Mouse (Mus musculus): ENCODE measurements at regions not wholly inside any gene's neighbourhood (a gene's known extent, or its start where the extent isn't known, plus 50 kb on each side); places are given as distances from the start of the nearest gene placed in this dataset.

DNA sequence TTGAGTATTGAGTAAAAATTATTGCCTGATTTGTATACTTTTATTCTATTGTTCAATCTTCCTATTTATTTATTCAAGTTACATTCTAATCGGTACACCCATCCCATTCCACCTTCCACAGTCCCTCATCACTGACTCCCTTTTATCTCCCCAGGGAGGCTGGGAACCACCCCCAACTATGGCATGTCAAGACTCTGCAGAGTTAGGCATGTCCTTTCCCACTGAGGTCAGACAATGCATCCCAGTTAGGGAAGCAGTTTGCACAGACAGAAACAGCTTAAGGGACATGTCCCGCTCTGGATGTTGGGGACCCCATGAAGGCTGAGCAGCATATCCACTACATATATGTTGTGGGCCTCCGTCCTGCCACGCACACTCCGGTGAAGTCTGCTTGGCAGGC lies 678.1 kb downstream of the 5730507C01Rik start:
- TF ChIP-seq CTCF (IDR thresholded peaks at IDR 0.05; ENCODE audit: borderline replicate concordance, control insufficient read depth, extremely low read depth, insufficient read depth, low read length, poor library complexity) (no peak), POLR2A (IDR thresholded peaks at IDR 0.05; ENCODE audit: control insufficient read depth, extremely low read depth, insufficient read depth, low read length, poor library complexity) (no peak)
